Mouse (Mus musculus): ENCODE measurements around the gene Egfr. TPM values are rescaled to one million over a fixed set of nuclear protein-coding genes. Genes with fewer than 3 reads are reported as not detected.
A peak's percentile ranks its signal among the peaks of the same experiment; 100 is the strongest.

Egfr gene
- 1.5 and 1.7 TPM in 2 replicates for polyA plus RNA-seq (2015; fragmentation: Nextera tagmentation; extraction: Ambion mirVana)

DNA sequence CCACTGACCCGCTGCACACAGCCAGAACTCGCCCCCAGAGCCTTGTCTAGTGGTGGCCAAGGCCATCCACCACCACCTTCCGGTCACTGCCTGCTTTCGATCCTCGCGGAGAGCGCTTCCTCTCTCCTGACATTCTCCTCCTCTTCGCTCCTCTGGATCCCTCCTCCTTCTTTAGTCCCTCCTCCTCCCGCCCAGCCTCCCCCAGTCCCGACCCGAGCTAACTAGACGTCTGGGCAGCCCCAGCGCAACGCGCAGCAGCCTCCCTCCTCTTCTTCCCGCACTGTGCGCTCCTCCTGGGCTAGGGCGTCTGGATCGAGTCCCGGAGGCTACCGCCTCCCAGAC lies at the start of gene Egfr:
Gene Egfr, plus strand, starts transcription at position 197 of the 342 bp plus-strand sequence.
- ATAC-seq, result peak; percentile 91
- H3K4me1 ChIP-seq (replicated peaks), result peaks cover 17% of the 10 kb centered on the region
- peak within 1 kb of the TSS; percentile 96 for H3K4me2 ChIP-seq (replicated peaks)
- no peak within 1 kb of the TSS for H3K27ac ChIP-seq
- peaks cover 48% of the 10 kb centered on the region for H3K27me3 ChIP-seq
- H3K36me3 ChIP-seq, result no peaks in the 10 kb centered on the region
- 2% methylated on average over 21 of the region's 21 CpGs for WGBS
- peak within 1 kb of the TSS; percentile 57 for H3K4me3 ChIP-seq (replicated peaks)
- no peaks in the 10 kb centered on the region for H3K9me3 ChIP-seq
- peak within 1 kb of the TSS; percentile 36 for H3K9ac ChIP-seq (replicated peaks)

DNA sequence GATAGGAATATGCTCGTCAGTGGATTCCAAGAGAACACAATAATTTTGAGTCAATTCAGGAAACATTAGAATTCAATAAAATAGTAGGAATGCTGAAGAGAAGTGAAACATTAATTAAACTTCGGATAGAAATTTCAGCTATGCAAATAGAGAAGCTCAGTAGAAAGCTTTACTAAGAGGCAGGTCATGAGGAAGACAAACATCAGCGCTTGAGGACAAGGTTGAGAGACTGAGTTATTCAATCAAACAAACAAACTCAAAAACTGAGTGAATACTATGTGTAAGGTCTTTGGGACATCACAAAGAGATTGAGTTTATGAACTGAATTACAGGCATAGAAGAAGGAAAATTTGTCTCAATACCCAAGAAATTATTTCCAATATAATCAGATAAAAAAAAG lies 48.8 kb upstream of the Egfr start:
- Histone ChIP-seq H3K4me2 (replicated peaks) (no peak overlapping the region), H3K36me3 (no peaks in the 10 kb centered on the region), H3K27ac (no peak overlapping the region), H3K4me1 (replicated peaks) (no peaks in the 10 kb centered on the region), H3K9me3 (no peaks in the 10 kb centered on the region), H3K27me3 (no peaks in the 10 kb centered on the region), H3K9ac (replicated peaks) (no peak overlapping the region), H3K4me3 (replicated peaks) (no peak overlapping the region)
- ATAC-seq, result no peak
- WGBS, result 90% methylated on average over 3 of the region's 3 CpGs

DNA sequence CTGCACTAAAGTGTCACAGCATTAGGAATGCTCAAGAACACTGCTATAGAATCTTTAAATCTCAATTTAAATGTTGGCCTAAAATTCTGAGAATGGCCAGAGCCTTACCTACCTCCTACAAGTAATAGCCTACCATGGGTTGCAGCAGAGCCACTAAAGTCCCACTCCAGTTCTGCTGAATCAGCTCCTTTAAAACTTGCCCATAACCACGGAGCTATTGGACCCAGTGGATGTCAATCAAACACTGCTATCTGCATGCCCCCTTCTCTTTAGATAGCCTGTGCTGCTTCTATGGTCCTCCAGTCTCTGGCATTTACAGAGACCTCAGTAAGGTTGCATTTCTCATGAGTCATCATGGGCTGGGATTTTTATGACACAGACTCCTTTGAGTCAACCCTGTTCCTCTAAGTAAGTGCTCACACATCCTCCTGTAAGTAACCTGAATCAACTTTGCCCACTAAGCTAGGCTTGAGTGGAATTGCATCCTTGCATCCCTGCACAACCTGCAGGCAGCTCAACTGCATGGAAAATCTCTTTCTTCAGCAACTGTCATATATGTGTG lies 16.8 kb upstream of the Egfr start:
- Histone ChIP-seq H3K27me3 (no peaks in the 10 kb centered on the region), H3K4me2 (replicated peaks) (no peak overlapping the region), H3K4me3 (replicated peaks) (no peak overlapping the region), H3K4me1 (replicated peaks) (no peaks in the 10 kb centered on the region), H3K27ac (no peak overlapping the region), H3K36me3 (no peaks in the 10 kb centered on the region), H3K9me3 (no peaks in the 10 kb centered on the region), H3K9ac (replicated peaks) (no peak overlapping the region)
- no peak for ATAC-seq
- 53% methylated on average over 1 of the region's 1 CpGs for WGBS

DNA sequence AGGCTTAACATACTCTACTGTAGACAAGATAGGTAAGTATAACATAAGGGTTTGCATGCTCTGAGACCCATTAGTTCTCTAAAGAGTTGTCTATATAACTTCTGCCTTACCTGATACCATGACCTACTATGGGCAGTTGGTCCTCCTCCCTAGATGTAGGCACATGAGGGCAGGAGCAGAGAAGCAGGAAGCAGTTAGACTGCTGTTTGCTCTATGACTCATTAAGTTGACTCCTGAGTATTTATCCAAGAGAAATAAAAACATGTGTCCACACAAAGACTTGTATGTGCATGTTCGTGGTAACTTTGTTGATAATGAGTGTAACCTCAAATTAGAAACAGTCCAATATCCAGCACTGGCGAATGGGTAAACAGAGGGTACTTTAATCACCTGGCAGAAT lies 14.7 kb upstream of the Egfr start:
- Histone ChIP-seq H3K4me3 (replicated peaks) (no peak overlapping the region), H3K27me3 (no peaks in the 10 kb centered on the region), H3K36me3 (no peaks in the 10 kb centered on the region), H3K4me2 (replicated peaks) (no peak overlapping the region), H3K9ac (replicated peaks) (no peak overlapping the region), H3K4me1 (replicated peaks) (no peaks in the 10 kb centered on the region), H3K27ac (no peak overlapping the region), H3K9me3 (no peaks in the 10 kb centered on the region)
- ATAC-seq, result no peak
- 73% methylated on average over 2 of the region's 2 CpGs for WGBS

DNA sequence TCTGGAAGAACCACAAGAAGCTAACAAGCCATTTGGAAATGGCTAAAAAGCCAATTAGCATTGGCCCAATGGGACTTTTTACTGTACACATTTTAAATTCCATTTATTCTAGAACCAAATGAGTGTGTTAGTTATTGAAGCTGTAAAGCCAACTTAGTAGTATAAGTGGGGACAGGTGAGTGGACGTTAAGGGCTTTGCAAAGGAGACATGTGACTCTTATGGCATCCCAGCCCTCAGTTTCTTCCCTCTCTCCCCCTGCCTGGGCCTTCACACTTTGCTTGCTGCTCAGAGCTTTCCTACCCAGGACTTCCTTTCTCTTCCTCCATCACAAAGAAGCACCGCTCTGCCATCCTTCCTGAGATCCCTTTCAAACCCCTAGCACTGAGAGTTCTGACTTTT lies 13.3 kb upstream of the Egfr start:
- no peaks in the 10 kb centered on the region for H3K36me3 ChIP-seq
- WGBS, result 83% methylated on average over 2 of the region's 2 CpGs
- no peak overlapping the region for H3K4me2 ChIP-seq (replicated peaks)
- no peak overlapping the region for H3K9ac ChIP-seq (replicated peaks)
- H3K4me3 ChIP-seq (replicated peaks), result no peak overlapping the region
- no peak for ATAC-seq
- no peak overlapping the region for H3K27ac ChIP-seq
- H3K4me1 ChIP-seq (replicated peaks), result no peaks in the 10 kb centered on the region
- no peaks in the 10 kb centered on the region for H3K27me3 ChIP-seq
- no peaks in the 10 kb centered on the region for H3K9me3 ChIP-seq

DNA sequence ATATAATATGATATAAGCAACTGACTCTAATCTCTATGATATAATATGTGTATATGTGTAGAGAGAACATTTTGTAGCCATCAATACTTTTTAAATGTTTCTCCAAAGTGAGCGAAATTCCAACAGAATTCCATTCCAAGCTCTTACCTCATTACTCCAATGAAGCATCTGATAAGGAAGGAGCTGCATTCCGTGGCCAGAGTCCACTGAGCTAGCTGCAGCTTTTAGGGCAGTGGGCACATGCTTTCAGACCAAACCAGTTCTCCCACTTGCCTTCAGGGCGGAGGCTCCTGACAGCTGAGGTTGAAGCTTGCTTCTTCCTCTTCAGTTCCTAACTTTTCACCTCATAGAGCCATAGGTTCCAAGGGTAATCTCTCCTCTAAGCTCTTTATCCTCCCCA lies 12.8 kb upstream of the Egfr start:
- Histone ChIP-seq H3K9ac (replicated peaks) (no peak overlapping the region), H3K9me3 (no peaks in the 10 kb centered on the region), H3K4me1 (replicated peaks) (no peaks in the 10 kb centered on the region), H3K27ac (no peak overlapping the region), H3K4me2 (replicated peaks) (no peak overlapping the region), H3K27me3 (no peaks in the 10 kb centered on the region), H3K4me3 (replicated peaks) (no peak overlapping the region), H3K36me3 (no peaks in the 10 kb centered on the region)
- 77% methylated on average over 3 of the region's 3 CpGs for WGBS
- no peak for ATAC-seq

DNA sequence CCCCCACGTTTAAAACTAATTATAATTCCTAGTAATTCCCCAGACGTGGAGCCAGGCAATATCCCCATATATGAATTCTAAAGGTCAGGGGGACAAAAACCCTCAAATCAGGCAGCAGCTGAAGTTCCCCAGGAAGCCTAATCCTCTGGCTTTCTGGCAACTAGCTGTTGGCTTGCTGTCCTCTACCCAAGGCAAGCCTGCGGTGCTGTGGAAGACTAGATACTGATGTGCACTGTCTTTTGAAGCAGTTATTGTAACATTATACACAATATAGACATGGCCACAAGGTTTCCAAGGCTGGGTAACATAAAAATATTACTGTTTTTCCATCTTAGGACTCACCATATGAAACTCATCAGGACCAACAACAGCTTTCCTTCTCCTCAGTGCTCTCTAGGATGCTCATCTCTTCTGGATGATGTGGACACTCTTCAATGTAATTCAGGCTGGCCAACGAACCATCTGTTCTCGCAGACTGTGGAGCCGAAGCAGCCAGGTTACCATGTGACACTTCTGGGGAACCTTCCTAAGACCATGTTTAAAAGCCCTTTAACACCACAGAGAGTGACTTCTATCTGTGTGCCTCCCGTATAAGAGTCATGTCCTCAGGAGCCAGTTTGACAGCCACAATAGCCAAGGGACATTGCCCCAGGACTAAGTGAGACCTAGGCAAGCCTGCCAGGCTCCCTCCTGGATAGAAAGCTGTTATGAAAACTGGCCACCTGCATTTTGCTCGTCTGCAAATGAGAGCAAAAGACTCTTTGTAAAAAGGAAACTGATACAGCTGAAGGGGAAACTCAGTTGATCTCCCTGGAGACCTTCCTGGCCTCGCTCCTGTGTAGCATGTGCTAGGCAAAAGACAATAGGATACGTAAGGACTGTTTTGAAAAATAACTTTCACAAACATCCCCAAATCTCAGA lies 11.1 kb upstream of the Egfr start:
- WGBS, result 71% methylated on average over 10 of the region's 10 CpGs
- Histone ChIP-seq H3K4me1 (replicated peaks) (no peaks in the 10 kb centered on the region), H3K27ac (no peak overlapping the region), H3K9ac (replicated peaks) (no peak overlapping the region), H3K36me3 (no peaks in the 10 kb centered on the region), H3K9me3 (no peaks in the 10 kb centered on the region), H3K4me2 (replicated peaks) (no peak overlapping the region), H3K27me3 (no peaks in the 10 kb centered on the region), H3K4me3 (replicated peaks) (no peak overlapping the region)
- no peak for ATAC-seq

DNA sequence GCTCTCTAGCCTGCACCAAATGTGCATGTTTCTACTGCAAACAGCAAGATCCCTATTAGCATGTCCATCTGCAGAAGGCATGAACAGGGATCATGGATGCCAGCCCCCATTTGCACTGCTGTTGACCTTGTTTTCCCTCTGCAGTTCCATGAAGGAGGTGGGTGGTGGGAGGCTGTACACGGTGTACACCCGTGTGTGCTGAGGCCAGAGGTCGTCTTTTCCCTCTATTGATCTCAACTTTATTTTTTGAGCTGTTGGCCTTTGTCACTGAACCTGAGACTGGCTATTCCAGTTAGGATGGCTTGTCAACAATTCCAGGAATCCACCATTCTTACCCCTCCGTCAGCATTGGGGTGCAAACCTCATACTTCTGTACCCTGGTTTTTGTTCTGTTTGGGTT lies 9.8 kb upstream of the Egfr start:
- ATAC-seq, result no peak

DNA sequence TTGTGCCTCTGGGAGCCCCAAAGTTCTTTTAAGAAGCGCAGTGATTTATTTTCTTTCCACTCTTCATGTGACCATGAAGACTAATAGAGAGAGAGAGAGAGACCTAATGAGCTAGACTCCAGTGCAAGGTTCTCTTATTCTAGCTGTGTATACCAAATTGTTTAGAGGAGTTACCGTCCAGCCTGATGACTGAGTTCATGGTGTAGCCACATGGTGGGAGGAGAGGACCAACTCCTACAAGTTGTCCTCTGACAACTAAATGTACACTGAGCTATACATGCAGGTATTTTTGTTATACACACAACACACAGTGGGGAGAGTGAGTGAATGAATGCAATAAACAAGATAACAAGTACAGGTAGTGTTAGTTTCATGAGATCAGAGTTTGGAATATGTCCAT lies 9.2 kb upstream of the Egfr start:
- Histone ChIP-seq H3K9me3 (no peaks in the 10 kb centered on the region), H3K27me3 (no peaks in the 10 kb centered on the region), H3K27ac (no peak overlapping the region), H3K4me2 (replicated peaks) (no peak overlapping the region), H3K4me1 (replicated peaks) (no peaks in the 10 kb centered on the region), H3K36me3 (no peaks in the 10 kb centered on the region), H3K4me3 (replicated peaks) (no peak overlapping the region), H3K9ac (replicated peaks) (no peak overlapping the region)
- no peak for ATAC-seq
- 94% methylated on average over 2 of the region's 2 CpGs for WGBS

More for the DNA sequence above, 9.8 kb upstream of the Egfr start:
- no peak overlapping the region for H3K4me3 ChIP-seq (replicated peaks)
- H3K27me3 ChIP-seq, result no peaks in the 10 kb centered on the region
- H3K4me1 ChIP-seq (replicated peaks), result no peaks in the 10 kb centered on the region
- H3K36me3 ChIP-seq, result no peaks in the 10 kb centered on the region
- no peak overlapping the region for H3K9ac ChIP-seq (replicated peaks)
- WGBS, result 88% methylated on average over 4 of the region's 4 CpGs
- H3K4me2 ChIP-seq (replicated peaks), result no peak overlapping the region
- H3K27ac ChIP-seq, result no peak overlapping the region
- no peaks in the 10 kb centered on the region for H3K9me3 ChIP-seq

DNA sequence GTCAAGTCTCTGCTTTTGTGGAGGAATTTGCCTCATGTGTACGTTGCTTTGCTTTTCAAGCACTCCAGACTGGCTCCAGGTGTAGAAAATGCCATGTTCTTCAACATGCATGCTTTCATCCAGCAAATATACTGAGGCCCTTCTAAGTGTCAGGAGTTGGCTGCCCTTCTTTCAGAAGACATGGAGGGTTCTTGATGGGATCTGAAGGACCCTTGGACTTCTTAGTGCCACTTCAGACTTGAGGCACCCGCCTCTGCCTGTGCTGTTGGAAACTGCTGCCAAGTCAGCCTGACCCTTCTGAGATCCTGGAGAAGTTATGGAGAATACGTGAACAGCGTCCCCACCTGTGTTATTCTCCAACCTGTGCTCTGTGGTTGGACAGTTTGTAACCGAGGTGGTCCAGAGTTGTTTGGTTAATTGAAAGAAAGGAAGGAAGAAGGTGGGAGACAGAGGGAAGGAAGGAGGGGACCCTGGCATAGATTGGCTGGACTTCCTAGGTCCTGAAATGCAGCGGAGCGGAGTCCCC lies 483 bp upstream of the Egfr start:
- peaks cover 48% of the 10 kb centered on the region for H3K27me3 ChIP-seq
- no peak for ATAC-seq
- H3K9me3 ChIP-seq, result no peaks in the 10 kb centered on the region
- peak overlapping the region; percentile 57 for H3K4me3 ChIP-seq (replicated peaks)
- WGBS, result 38% methylated on average over 7 of the region's 7 CpGs
- peak overlapping the region; percentile 96 for H3K4me2 ChIP-seq (replicated peaks)
- H3K9ac ChIP-seq (replicated peaks), result peak overlapping the region; percentile 36; the same call in 1 of the 2 replicates
- H3K36me3 ChIP-seq, result no peaks in the 10 kb centered on the region
- no peak overlapping the region for H3K27ac ChIP-seq
- H3K4me1 ChIP-seq (replicated peaks), result peaks cover 17% of the 10 kb centered on the region

DNA sequence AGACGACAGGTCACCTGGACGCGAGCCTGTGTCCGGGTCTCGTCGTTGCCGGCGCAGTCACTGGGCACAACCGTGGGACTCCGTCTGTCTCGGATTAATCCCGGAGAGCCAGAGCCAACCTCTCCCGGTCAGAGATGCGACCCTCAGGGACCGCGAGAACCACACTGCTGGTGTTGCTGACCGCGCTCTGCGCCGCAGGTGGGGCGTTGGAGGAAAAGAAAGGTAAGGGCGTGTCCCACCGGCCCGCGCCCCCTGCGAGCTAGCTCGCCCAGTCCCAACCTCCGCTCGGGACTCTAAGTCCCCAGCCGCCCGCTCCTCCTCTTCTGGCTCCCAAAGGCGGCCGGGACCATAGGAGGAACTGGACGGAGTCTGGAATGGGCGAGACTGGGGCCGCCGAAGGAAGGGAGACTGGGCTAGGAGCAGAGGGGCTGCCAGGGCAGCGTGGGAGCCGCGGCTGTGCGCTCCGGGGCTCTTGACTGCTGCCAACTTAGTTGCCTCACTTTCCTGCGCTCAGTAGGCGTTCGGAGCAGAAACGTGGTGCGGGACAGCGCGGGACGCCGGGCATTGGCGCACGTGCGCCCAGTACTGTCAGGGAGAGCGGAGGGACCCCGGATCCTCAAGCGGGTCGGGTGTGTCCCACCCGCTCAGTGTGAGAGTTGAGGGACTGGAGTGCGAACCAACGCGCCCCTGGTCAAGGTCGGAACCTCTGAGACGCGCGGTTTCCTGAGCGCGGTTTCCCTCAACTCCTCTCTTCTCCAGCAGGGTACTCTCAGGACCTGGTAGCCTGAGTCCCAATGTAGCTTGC lies 548 bp downstream of the Egfr start:
- H3K4me1 ChIP-seq (replicated peaks), result peaks cover 17% of the 10 kb centered on the region
- H3K9me3 ChIP-seq, result no peaks in the 10 kb centered on the region
- ATAC-seq, result peak; percentile 82
- peak overlapping the region; percentile 57 for H3K4me3 ChIP-seq (replicated peaks)
- H3K36me3 ChIP-seq, result no peaks in the 10 kb centered on the region
- H3K4me2 ChIP-seq (replicated peaks), result peak overlapping the region; percentile 96
- WGBS, result 1% methylated on average over 68 of the region's 68 CpGs
- peaks cover 48% of the 10 kb centered on the region for H3K27me3 ChIP-seq
- no peak overlapping the region for H3K27ac ChIP-seq
- peak overlapping the region; percentile 36 for H3K9ac ChIP-seq (replicated peaks)

Measured in midbrain, embryonic 13.5 days (tissue).